Mouse (Mus musculus) heart, adult 9 months (tissue): Measurements from ENCODE around the gene Elp5.
"Not testable (repeated sequence)": the region's sequence is repeated elsewhere in the genome, so short reads cannot be mapped to it uniquely, and the experiment has no call there.

ENCODE experiments used
- DNase-seq, 2 experiments: peaks; one replicate each; pipeline ENCODE4 v3.0.0; 2022; ENCODE audit warnings: low spot score in 2 of 2

Gene Elp5

DNA sequence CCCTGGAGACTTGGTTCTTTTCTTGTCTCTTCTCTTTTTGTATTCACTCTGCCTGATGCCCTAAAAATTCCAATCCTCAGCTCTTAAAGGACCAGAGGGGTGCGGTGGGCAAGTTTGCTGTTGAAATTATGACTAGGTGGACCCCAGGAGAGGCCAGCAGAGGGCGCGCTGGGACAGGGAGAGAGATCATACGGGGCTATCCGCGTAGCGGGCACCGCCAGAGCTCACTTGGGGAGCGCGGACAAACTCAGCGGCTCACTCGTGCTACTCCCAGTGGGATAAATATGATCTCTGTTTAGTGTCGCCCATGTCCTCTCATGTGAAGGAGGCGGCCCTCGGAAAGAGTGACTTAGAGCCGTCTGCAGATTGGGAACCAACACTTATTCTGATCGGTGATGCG lies 48.1 kb downstream of the Elp5 start:
- DNase-seq: peak; percentile 82 to 87

GRCm38 (mm10) chr11:69933066-69933465 lies 49.3 kb downstream of the Elp5 start:
- no peak for DNase-seq

GRCm38 (mm10) chr11:69932254-69932653 lies 50.1 kb downstream of the Elp5 start:
- no peak for DNase-seq

DNA sequence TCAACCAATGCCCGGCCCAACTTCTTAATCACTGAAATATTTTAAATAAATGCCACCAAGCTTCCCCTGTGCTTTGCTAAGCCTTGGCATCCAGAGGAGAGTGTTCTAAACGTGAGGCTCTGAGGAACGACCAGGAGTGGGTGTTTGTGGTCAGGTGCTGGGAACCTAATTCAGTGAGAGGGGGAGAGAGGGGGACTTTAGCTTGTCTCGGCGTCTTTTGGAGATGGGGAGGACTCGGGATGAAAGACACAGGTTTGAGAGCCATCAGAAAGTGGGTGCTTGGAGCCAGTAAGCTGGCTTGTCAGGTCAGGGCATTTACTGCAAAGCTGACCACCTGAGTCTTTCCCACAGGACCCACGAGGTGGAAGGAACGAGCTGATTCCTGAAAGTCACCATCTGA lies 50.5 kb downstream of the Elp5 start:
- DNase-seq: no peak

DNA sequence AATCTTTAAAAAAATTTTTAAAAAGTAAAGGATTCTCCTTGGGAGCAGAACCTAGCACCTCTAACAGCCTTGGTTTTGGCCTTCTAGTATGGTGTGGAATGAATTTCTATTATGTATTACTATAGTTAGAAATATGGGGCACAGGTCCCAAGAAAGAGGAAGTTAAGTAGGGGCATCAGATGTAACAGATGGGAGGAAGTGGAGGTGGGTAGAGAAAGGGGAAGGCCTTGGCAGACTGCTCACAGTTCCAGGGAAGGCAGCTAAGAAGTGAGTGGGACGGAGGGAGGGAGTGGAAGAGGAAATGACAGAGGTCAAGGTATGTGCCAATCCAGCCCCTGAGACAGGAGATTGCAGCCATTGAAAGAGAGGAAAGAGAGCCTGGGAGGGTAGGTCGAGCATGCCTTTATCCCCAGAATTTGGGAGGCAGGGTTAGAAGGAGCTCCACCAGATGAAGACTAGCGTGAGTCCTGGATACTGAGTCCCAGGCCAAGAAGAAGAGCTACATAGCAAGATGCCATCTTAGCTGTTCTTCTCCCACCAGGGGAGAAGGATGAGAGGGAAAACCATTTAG lies 51.3 kb downstream of the Elp5 start:
- no peak for DNase-seq

DNA sequence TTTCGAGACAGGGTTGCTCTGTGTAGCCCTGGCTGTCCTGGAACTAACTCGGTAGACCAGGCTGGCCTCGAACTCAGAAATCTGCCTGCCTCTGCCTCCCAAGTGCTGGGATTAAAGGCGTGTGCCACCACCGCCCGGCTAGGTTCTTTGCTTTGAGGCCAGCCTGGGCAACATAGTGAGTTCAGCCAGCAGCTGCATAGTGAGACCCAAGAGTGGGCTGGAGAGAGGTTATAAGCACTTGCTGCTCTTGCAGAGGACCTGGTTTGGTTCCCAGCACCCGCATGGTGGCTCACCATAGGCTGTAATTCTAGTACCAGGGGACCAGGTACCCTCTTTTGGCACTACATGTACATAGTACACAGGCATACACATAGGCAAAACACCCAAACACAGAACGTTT lies 52.1 kb downstream of the Elp5 start:
- DNase-seq: not testable (repeated sequence)

GRCm38 (mm10) chr11:69929712-69930111 lies 52.6 kb downstream of the Elp5 start:
- DNase-seq: no peak

DNA sequence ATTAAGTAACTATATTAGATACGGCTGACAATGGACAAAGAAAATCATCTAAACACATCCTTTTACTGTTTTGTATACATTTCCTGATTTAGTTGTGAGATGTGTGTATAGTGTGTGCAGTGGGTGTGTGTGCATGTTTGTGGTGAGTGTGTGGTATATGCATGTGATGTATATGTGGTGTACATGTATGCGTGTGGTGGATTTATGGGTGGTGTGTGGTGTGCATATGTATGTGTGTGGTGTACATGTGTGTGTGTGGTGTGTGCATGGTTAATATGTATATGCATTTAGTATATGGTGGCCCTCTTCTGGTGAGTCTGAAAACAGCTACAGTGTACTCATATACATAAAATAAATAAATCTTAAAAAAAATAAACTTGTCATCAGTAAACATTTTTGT lies 54.8 kb downstream of the Elp5 start:
- no peak for DNase-seq

DNA sequence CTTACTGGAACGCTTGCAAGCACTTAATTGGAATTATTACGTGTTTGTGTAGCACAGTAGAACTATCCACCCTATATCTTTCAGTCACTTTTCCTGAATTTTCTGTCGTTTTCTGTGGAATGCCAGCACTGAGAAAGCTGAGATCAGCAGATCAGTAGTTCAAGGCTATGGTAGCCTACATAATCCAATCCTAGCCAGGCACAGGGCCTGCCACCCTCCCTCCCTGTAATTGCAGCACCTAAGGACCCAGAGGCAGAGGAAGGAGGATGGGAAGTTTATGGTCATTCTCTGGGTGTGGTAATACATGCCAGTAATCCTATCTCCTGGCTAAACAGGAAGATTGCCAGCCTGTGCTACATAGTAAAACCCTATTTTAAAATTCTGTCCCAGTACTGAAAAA lies 59.5 kb downstream of the Elp5 start:
- no peak for DNase-seq

DNA sequence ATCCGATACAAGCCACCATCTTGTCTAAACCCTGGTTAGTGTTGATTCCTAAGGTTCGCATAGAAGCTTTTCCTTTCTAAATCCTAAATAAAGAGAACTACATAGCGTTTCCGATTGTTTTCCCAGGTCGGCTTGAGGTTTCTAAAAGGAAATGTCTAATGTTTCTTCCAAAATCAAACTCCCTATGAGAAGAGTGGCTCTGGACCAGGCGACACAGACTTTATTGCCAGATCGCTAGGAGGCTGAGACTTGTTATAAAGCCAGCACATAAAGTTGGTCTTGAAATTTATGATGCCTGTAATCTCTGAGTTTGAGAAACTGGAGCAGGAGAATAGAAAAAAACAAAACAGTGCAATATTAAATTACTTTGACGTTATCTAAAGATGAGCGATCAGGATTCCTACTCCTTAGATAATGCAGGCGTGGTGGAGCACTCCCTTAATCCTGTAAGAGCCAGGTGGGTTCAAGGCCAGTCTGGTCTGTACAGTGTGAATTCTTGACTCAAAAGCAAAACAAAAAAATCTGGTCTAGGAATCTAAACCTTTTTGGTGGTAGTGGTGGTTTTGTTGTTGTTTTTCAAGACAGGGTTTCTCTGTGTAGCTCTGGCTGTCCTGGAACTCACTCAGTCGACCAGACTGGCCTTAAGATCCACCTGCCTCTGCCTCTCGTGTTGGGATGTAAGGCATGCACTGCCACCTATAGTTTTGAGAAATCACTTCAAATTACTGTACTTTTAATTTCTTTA lies 60.1 kb downstream of the Elp5 start:
- no peak for DNase-seq

DNA sequence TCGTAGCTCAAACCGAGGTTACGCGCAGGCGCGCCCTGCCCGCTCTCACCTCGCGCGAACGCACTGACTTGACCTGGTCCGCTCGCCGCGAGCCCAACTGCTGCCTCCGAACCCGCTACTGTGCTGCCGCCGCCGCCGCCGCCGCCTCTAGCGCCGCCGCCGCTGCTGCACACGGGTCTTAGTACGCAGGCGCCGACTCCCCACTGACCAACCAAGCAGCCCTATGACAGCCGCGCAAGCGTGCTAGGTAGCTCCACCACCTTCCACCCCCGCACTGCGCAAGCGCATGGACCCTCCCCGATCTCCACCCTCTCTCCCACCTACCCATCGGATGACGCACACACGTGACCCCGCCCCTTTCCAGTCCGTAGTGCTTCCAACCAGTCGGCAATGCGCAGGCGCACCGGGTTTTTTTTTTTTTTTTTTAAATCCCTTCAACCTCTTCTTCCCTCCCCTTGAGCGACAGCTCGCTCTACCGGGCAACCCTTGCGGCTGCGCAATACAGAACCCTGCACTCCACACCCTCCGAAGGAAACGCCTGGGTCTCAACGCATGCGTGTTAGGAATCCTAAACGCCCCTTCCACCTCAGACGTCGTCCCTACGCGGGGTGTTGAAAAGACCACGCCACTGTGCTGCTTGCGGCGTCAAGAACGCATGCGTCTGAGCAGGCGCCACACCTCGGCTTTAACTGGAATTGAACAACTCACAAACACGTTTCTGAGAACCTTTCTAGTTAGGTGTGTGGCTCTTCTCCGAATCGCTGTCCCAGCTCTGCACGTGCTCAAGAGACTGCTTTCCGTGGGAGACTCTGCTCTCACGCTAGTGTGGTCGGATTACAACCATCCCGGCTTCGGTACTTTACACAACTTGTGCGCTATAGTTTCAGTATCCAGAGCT lies 61.0 kb downstream of the Elp5 start, which contains the start of gene Eif5a:
TSS of gene Eif5a (minus strand) at position 845 of the 898 bp plus-strand sequence.
- peak; percentile 100 for DNase-seq

GRCm38 (mm10) chr11:69920266-69921031 lies 61.9 kb downstream of the Elp5 start:
- peak; percentile 53 to 54 for DNase-seq

DNA sequence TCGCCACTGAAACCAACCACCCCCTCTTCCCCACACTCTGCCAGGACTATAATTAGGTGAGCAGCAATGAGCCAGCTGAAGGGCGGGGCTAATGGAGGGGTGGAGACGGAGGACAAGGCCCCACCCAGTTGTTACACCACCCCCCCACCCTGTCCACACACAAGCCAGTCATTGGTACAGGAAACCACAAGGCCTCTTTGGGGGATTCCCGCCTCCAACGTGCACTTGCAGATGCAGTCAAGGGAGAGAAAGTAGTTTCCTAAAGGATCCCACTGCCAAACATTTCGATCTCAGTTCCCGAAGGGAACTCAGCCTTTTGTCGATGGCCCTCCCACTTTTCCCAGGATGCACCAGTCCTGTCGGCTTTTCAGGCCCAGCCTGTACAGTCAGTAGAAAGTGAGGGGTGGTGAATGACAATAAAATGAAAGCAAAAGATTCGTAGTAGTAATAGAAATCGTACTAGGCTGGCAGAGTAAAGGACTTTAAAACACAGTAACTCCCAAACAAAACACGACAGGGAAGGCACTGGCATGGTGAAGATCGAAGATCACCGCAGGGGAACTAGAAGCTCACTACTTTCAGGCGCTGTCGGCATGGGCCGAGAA lies 62.6 kb downstream of the Elp5 start:
- peak; percentile 84 to 85 for DNase-seq

GRCm38 (mm10) chr11:69919053-69919452 lies 63.3 kb downstream of the Elp5 start:
- no peak for DNase-seq
